Mouse (Mus musculus): ENCODE measurements around the gene Nbeal2.

- TF ChIP-seq TAL1 (IDR thresholded peaks at IDR 0.05; ENCODE audit: low read length) (no peak), GATA1 (IDR thresholded peaks at IDR 0.05; ENCODE audit: low read length) (no peak)
Measured at GRCm38 (mm10) chr9:110617081-110617480, 36.9 kb downstream of the Nbeal2 start.

All from erythroblast, embryonic 14.5 days (primary cell).